Mouse (Mus musculus) embryo, embryonic 11 days (tissue): ENCODE data around the gene Alg2.

ENCODE experiments used
- DNase-seq: peaks from one replicate; pipeline ENCODE4 v3.0.0-alpha.2; 2015

The Alg2 gene

DNA sequence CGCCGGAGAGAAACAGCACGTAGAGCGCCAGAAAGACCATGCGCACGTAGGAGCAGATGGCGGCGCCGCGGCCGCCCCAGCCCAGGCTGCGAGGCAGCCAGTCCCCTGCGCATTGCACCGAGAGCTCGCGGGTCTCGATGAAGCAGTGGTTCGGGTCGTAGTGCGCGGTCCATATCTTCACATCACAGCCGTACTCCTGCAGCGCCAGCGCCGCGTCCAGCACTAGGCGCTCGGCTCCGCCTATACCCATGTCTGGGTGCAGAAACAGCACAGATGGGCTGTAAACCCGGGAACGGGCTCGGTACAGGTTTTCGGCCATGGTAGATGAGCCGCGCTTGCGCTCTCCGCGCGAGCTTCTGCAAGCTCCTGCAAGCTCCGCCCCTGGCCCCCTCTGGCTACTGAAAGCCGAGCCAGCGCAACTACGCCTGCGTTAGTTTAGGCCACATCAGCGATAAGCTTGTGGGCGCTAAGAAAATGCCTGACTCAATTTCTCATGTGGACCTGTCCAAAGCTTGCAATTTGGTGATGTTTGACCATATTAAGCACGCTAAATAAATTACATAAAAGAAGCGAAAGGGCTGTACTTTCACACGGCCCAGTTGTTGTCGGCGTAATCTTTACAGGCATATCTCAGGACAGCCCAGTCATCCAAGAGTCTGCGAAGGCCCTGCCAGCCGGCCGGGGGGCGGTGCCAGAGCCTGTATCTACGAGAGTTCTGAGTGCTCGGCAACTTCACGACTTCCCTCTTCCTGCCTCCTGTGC lies at the start of gene Alg2, which contains the start of gene Sec61b:
Gene Alg2 (minus strand): TSS at position 366 of the 762 bp plus-strand sequence.
Gene Sec61b (plus strand): TSS at position 691 of the 762 bp plus-strand sequence.
- DNase-seq: peak; percentile 100

DNA sequence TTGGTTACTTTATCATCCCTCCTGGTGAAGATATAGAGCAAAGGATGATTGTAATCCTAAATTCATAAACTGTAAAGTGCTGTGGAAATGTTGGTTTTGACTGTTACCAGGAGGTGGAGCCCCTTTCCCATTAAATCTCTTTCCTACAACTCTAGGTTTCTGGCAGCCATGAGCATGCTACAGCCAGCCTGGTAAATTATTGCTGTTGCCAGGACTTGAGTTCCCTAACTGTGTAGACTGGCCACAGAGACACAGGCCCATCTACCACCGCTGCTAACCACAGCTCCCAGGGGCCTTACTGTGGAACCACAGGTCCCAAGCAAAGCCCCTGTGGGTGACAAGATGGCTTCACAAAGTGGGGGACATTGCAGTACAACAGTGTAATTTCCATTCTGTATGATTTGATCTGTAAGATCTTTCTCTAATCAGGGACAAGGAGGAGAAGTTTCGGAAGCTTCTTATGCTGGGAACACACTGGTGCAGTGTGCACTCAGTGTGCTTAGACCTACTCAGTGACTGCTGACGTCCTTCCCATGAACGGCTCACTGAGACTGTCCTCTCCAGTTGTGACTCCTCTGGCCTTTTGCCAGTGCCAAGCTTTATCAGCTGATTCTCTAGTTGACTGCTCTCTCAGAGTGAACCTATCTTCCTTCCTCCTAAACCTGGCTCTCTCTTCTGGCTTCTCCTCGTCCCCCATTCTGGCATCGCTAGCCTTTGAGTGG lies 47.9 kb upstream of the Alg2 start:
- peak; percentile 57 for DNase-seq

DNA sequence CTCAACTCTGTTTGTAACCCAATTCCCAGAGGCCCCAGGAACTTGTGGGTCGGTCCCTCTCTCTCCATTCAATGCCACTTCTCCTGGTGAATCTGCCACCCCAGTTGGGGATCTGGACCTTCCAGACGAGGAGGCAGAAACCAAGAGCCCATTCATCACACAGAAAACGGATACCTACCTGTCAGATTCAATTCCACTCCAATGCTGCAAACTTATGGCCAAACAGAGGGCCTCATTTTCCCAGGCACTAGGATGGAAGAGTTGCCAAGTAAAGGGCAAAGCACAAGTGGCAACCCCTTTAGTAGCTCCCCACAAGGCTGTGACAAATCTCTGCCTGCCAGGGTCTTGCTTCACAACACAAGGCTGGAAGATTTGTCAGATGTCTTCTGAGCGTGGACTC lies 45.9 kb upstream of the Alg2 start:
- DNase-seq: no peak

DNA sequence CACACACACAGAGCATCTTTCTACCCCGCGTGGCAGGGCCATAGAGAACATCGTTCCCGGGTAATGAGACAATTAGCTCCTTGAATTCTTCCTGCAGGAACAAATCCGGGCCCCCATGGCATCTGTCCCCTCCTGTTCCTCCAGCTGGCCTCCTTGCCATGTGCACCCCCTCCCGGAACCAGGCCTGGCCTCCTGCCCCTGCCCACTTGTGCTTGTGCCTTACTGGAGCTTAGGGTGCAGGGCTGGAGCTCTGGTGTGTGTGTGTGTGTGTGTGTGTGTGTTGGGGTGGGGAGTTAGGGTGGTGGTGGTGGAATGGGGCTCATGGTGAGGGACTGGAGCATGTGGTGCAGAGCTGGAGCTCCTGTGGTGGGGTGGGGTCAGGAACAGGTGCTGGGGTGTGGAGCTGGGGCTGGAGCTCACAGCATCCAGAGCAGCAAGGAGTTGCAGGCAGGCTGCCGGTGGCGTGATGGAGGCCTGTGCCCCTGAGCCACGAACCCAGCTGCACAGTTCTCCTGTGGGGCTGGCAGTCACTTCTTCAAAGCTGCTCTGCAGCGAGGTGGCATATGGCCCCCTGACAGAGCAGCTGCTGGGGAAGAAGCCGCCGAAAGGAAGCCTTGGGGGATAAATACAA lies 44.5 kb upstream of the Alg2 start:
- DNase-seq: no peak

DNA sequence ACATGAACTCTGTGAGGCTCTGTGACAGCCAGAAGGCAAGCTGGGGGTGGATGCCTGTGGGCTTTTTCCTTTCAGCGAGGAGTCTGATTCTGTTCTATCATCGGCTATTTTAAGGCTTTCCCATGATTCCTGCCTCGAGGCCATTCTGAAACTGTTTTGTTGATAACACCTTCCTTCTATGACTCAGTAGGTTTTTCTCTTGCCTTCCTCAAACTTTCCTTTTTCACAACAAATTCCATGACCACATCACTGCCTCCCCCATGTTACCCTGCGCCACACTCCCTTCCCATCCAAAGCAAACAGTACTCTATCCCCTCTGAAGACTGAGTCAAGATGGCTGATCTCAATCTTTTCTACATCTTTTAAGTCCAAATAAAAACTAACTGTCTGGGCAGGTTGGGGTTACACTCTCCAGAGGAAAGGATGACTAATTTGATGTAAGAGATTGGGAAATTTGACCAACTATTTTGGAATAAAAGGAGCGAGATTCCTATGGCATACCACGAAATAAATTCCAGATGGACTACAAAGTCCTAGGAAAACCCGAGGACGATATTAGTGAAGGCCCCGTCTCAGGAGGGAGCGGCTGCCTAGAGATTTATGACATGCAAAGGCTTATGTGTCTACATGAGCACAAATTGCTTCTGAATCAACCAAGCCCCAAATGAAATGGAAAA lies 30.8 kb upstream of the Alg2 start:
- peak; percentile 30 for DNase-seq

DNA sequence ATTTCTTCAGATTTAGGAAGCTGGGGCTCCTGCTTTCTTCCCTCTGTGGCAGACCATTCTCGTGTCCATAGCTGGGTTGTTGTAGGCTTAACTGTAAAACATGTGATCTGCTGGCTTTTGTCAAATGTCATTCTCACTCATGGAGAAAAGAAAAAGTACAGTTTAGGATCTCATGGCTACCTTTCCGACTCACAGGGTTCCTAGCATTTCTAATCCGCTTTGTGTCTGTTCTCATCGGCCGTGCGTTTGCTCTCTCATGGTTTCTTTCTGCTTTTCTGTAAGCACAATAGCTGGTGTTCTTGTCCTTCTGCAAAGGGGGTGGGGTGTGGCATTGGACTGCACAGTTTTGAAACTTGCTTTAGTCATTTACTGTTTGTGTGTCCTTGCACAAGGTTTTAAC lies 28.9 kb upstream of the Alg2 start:
- DNase-seq: no peak

DNA sequence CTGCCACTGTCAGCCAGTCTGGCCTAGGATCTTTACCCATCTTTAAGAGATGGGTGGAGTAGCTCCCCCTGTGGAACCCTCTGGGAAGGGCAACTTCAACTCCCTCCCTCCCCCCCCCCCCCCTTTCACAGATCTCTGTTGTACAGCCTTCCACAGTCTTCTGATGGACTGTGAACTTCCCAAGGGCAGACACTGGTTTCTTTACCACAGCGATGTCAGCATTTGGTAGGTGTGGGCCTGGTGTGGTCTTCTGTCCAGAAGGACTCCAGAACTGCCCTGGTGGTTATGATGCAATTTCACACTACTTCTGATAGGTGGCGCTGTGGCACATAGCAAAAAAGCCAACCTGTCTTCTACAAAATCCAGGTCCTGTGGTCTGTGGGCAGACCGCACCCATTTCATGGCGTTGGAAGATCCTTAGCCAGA lies 28.4 kb upstream of the Alg2 start:
- peak; percentile 73 for DNase-seq

DNA sequence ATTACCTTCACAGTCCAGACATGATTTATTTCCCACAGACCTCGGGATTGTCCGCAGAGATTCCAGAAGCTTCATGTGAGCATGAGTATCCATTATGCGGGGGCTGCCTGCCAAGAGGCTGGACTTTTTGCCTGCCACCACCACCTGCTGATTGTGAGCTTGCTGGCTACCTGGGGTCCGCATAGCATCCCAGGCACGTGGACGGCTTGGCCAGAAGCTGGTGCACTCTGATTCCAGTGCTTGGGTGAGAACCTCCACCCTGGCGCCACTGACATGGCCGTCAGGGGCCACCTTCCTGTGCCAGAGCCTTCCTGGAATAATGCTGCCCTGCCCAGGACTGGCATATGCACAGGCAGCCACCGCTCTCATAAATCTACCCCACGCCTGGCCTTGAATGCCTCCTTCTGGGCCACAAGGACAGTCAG lies 25.0 kb upstream of the Alg2 start:
- DNase-seq: no peak

DNA sequence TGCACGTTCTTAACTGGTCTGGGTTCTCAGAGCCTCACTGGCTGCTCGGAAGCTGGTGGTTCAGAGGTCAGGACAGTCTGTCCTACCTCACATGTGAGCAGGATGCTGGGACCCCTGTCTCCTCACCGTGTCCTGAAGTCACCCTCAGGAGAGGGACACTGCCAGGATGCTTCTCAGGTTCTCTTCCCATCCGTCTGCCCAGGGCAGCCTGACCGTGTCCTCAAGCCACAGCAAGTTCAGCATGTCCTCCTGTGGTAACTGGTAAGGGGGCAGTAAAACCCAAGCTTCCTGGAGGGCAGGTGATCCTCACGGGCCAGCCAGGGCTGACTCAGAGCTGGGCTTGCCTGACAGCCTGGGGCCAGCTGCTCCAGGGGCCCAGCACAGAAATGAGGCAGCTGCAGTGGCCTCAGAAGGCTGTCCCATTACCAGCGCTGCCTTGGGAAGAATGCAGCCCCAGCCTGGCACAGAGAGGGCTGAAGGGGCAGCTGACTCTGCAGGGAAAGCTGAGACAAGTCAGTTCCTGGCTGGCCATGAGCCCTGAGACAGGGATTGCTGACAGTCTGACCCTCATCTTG lies 23.8 kb upstream of the Alg2 start:
- no peak for DNase-seq

DNA sequence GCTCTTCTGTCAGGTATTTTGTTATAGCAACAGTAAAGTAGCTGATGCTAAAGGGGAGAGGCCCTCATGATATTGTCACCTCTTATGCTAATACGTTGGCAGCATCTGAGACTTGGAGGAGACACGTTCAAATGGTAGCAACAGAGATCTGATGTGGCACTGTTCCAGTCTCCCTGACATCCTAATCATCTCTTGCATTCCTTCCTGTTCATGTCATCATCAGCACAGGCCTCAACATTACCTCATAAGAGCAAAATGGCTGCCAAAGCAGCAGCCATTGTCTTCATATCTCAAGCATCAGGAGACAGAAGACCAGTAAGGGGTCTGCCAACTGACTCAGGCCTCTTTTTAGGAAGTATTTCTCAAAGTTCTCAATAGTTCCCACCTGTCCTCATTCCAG lies 20.6 kb upstream of the Alg2 start:
- no peak for DNase-seq

DNA sequence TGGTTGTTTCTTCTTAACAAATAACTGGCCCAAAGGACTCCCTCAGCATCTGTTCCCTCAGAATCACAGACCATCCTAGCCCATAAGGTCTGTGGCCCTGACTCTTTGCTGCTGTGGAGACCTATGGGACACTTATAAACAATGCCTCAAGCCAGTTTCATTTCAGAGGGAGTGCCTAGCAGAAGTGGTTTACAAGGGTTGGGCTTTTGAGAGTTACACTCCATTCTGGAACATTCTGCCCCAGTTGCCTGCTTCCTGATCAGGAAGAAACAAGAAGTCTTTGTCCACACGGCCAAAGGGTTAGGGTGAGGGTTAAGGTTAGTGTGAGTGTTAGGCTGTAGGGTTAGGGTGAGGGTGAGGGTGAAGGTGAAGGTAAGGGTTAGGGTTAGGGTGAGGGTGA lies 20.0 kb upstream of the Alg2 start:
- no peak for DNase-seq

DNA sequence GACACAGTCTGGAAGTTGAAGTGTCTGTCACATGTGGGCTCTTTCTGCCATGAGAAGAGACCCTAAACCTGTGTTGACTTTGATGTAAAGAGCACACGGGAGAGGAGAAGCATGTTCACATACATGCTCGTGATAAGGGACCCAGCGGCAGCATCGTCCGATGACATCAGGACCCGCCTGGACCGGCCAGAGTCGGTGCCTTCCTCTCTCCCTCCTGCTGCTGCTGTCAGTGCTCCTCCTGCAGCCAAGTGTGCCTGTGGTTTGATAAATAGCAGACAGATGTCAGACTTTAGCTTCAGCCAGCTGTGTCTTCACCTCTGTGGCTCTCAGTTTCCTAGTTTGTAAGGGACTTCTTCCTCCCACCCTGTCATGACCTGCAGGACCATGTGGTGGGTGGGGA lies 19.3 kb upstream of the Alg2 start:
- DNase-seq: no peak

DNA sequence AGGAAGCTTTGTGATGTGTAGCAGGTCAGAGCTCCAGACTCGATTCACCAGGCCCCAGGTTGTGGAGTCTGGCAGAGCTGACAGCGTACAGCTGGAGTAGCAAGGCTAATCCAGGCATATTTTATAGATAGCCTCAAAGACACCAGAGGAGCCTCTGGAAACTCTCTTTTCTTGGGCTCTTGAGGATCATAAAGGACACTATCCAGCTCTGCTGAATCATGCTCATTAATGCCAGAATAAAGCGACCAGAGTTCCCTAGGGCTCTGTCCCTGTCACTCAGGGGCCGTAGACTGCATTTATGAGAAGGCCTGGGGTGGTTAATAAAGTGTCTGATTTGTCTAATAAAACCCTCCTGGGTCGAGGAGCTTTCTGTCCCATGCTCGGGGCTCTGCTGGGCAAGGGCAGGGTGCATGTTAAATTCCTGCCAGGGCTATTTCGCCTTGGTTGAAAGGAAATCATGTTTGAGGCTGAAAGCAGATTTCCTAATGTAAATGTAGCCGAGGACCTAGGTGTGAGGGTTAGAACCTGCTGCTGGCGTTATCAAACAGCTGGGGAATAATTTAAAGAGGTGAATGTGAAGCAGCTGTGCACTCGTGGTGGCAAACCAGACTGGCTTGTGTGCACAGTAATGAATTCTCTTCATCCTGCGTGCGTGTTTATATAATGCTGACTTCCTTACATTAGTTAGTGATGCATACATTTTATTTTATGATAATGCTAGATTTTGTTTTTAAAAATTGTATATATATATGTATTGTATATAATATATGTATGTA lies 18.4 kb upstream of the Alg2 start:
- DNase-seq: no peak

DNA sequence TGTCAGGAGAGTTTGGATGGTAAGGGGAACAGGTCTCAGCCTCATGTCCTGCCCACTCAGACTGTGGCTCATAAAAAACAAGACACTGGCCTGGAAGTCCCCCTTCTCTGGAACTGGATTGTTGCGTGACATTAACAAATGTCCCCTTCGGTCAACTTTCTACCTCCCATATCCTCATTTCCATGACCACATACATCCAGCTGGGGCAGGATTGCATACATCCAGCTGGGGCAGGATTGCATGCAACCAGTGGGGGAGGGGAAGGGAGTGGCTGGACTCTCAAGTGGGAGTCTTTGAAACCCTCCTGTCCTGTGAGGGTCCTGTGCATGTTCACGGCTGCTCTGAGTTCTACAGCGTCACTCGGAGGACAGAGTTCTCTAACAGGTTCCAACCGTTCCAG lies 17.1 kb upstream of the Alg2 start:
- DNase-seq: peak; percentile 32

DNA sequence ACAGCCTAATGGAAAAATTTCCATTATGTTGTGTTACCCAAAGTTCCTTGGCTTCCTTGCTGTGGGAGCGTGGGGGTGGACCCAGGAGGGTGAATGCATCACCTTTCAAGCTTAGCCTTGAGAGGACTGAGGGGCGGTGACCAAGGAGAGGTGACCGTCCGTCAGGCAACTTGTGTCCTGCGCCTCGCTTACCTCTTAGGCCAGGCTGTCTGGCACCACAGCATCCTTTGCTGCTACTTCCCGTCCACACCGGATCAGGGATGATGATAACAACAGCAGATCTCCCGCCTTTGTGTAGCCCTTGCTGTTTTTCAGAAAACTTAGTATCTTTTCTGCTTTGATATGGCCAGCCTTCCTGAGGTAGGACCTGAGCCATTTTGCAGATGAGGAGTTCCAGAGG lies 6.4 kb upstream of the Alg2 start:
- DNase-seq: no peak

DNA sequence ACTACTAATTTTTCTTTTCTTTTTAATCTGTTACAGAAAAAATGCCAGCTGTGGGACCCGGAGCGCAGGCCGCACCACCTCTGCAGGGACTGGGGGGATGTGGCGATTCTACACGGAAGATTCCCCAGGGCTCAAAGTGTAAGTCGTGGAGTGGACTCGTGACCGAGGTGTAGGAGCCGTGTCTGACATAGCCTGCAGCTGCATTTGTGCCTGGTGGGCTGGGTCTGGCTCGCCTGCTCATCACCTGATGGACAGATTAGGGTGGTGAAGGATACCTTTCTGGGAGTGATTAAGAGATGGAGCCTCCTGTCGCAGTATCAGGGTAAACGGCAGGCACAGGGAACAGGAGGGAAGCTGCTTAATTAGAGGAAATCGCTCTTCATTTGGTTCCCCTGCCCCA lies 6.0 kb upstream of the Alg2 start:
- no peak for DNase-seq

DNA sequence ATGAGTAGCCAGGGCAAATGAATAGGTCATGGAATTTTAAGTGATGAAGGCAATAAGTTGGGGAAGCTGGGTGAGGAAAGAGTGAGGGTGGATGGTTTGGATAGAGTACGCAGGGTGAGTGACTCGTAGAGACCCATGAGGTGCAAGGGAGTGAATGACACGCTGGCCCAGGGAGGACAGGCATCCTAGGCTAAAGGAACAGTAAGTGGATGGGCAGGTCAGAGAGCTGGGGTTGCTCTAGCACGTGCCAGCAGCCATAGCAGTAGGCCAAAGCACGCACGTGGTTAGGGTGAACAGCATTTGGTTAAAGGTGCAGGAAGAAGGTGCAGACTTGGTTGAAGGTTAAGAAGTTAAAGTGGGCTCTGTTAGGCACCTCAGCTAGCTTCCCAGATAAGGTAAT lies 3.4 kb upstream of the Alg2 start:
- DNase-seq: no peak

DNA sequence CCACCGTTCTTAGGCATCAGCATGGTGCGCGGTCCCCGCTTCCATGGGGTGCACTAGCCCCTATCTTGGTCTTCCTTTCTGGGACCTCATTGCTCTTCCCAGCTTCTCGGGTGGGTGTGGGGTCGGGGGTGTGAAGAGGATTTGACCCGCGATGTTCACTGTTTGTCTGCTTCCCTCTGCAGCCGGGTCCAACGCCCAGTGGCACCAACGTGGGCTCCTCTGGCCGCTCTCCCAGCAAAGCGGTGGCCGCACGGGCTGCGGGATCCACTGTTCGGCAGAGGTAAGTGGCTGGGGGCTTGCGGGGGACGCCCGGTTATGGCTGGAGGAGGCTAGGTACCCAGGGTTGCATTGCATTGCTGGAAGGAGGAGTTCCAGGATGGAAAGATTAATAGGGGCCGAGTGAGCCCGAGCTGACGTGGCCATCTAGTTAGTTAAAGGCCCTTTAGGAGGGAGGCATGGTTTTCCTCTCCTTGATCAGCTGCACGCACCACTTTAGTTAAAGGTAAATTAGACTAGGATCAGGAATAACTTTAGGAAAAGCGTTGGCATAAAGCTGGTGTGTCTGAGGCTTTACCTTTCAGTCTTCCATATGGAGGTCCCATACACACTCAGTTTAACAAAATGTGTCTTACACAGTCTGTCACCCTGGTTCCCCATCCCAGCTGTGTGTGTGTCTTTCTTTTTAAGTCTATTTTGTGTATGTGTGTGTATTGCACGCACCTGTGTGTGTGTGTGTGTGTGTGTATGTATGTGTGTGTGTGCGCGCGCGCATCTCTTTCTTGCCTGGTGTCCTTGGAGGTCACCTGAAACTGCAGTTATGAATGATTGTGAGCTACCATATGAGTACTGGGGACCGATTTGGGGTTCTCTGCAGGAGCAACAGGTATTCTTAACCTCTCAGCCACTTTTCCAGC lies 854 bp upstream of the Alg2 start:
- no peak for DNase-seq

DNA sequence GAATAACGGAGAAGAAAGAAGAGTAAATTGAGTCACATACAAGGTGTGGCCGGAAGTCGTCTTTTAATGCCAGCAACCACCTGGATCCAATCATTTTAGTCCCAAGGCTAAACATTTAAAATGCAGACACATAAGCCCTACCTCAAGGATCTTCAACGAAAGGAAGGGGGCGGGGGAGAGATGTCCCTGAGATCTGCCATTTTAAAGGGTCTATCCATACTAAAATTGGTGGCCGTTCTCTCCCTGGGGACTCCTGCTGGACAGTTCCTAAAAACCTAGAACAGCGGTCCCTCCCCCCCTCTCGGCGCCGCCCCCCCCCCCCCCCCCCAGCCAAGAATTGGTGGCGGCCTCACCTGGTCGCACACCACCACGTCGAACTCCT lies 556 bp downstream of the Alg2 start:
- DNase-seq: peak; percentile 69

DNA sequence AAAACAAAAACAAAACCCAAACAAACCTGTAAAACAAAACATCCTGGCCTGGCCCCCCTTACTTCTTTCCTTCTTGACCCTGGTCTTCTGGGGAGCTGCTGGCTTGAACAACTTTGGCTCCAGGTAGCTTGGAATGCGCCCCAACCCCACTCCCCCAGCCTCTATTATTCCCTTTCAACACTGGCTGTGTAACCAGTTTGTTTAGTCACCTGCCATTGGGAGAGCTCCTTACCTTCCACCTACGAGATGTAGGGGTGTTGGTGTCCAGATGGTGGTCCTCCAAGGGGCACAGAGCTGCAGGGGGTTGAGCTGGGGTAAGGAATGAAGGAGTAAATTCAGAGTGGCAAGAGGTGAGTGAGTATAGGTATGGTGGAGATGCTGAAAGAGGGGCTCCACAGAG lies 6.9 kb downstream of the Alg2 start:
- no peak for DNase-seq
